13 mouse cellular contexts compared by ENCODE assay signal in genomic region chr7:45437046-45437445, GRCm38 (mm10). TPM values are rescaled to one million over a fixed set of nuclear protein-coding genes. Genes with fewer than 3 reads are reported as not detected.
DNase-seq lines count a peak whose midpoint lies in the region; ATAC-seq and TF ChIP-seq lines count a peak whose summit lies in the region.
"Had no signal": no experiment of that assay in that cellular context is flagged by ENCODE, and none has a peak within 500 bp of the region (broad histone marks: within the 10 kb centered on the region; RNA-seq: fewer than 3 reads in every experiment).

No protein-coding gene starts in this region.

- H3K27me3 ChIP-seq in hindbrain, embryonic 14.5 days (ENCODE audit: control insufficient read depth, insufficient read depth, low read length) = no peaks in the 10 kb centered on the region
- no peaks in the 10 kb centered on the region for H3K27me3 ChIP-seq in hindbrain, embryonic 11.5 days (ENCODE audit: control insufficient read depth, insufficient read depth, low read length)
- no peaks in the 10 kb centered on the region for H3K27me3 ChIP-seq in neural tube, embryonic 12.5 days (replicated peaks)
- no peaks in the 10 kb centered on the region for H3K27me3 ChIP-seq in neural tube, embryonic 15.5 days (replicated peaks)
- no peaks in the 10 kb centered on the region for H3K27me3 ChIP-seq in thymus, adult 2 months (ENCODE audit: control insufficient read depth, insufficient read depth, low read length)

- no peak overlapping the region for H3K4me3 ChIP-seq in hindbrain, embryonic 14.5 days (replicated peaks; ENCODE audit: low read length)
- H3K4me3 ChIP-seq in hindbrain, embryonic 11.5 days (ENCODE audit: low read depth, low read length) = no peak overlapping the region
- H3K4me3 ChIP-seq in neural tube, embryonic 12.5 days = no peak overlapping the region
- no peak overlapping the region for H3K4me3 ChIP-seq in neural tube, embryonic 15.5 days (replicated peaks)
- no peak overlapping the region for H3K4me3 ChIP-seq in thymus, adult 2 months (ENCODE audit: control insufficient read depth, insufficient read depth, low read length)
- H3K4me3 ChIP-seq: heart, adult 2 months had no signal

- no peaks in the 10 kb centered on the region for H3K9me3 ChIP-seq in hindbrain, embryonic 14.5 days (ENCODE audit: control insufficient read depth, low read length)
- H3K9me3 ChIP-seq in hindbrain, embryonic 11.5 days (ENCODE audit: control insufficient read depth, low read length) = no peaks in the 10 kb centered on the region
- no peaks in the 10 kb centered on the region for H3K9me3 ChIP-seq in neural tube, embryonic 12.5 days
- H3K9me3 ChIP-seq in neural tube, embryonic 15.5 days (replicated peaks) = no peaks in the 10 kb centered on the region

- peaks cover 33% of the 10 kb centered on the region for H3K4me1 ChIP-seq in hindbrain, embryonic 14.5 days (replicated peaks; ENCODE audit: control insufficient read depth, insufficient read depth, low read length)
- H3K4me1 ChIP-seq in hindbrain, embryonic 11.5 days (replicated peaks; ENCODE audit: control insufficient read depth, insufficient read depth, low read length) = peaks cover 15% of the 10 kb centered on the region
- peaks cover 43% of the 10 kb centered on the region for H3K4me1 ChIP-seq in neural tube, embryonic 12.5 days
- peaks cover 44% of the 10 kb centered on the region for H3K4me1 ChIP-seq in neural tube, embryonic 15.5 days
- peaks cover 22% of the 10 kb centered on the region for H3K4me1 ChIP-seq in thymus, adult 2 months (replicated peaks; ENCODE audit: control insufficient read depth, insufficient read depth, low read length)

- H3K9ac ChIP-seq in hindbrain, embryonic 14.5 days = no peak overlapping the region
- H3K9ac ChIP-seq in hindbrain, embryonic 11.5 days (ENCODE audit: low read depth, low read length) = no peak overlapping the region
- H3K9ac ChIP-seq in neural tube, embryonic 12.5 days = no peak overlapping the region
- no peak overlapping the region for H3K9ac ChIP-seq in neural tube, embryonic 15.5 days (replicated peaks)

- no peak for TF ChIP-seq CTCF in thymus, adult 2 months (IDR thresholded peaks at IDR 0.05; ENCODE audit: borderline replicate concordance, control insufficient read depth, extremely low read depth, insufficient read depth, low read length, poor library complexity)

- H3K4me2 ChIP-seq in hindbrain, embryonic 14.5 days (replicated peaks) = 0 out of 2 replicates have a peak overlapping the region, but pooled peaks have one; percentile 10
- no peak overlapping the region for H3K4me2 ChIP-seq in hindbrain, embryonic 11.5 days (replicated peaks; ENCODE audit: low read depth, low read length)
- peak overlapping the region; percentile 14; the same call in 1 of the 2 replicates for H3K4me2 ChIP-seq in neural tube, embryonic 12.5 days (replicated peaks)
- no peak overlapping the region for H3K4me2 ChIP-seq in neural tube, embryonic 15.5 days

- H3K27ac ChIP-seq in hindbrain, embryonic 14.5 days = no peak overlapping the region
- H3K27ac ChIP-seq in hindbrain, embryonic 11.5 days (ENCODE audit: low read depth, low read length) = no peak overlapping the region
- no peak overlapping the region for H3K27ac ChIP-seq in neural tube, embryonic 12.5 days
- no peak overlapping the region for H3K27ac ChIP-seq in neural tube, embryonic 15.5 days (replicated peaks)
- no peak overlapping the region for H3K27ac ChIP-seq in thymus, adult 2 months (ENCODE audit: control insufficient read depth, insufficient read depth, low read length)
- H3K27ac ChIP-seq: heart, adult 2 months had no signal

- no peak for TF ChIP-seq POLR2A in thymus, adult 2 months (IDR thresholded peaks at IDR 0.05; ENCODE audit: control insufficient read depth, extremely low read depth, insufficient read depth, low read length, poor library complexity)

- DNase-seq in cerebellum, adult 9-11 months = peak; percentile 43
- no peak for DNase-seq in cerebellum, adult 11-12 months
- DNase-seq in hindbrain, embryonic 14.5 days (ENCODE audit: low spot score) = no peak
- no peak for DNase-seq in hindbrain, embryonic 11.5 days (ENCODE audit: low spot score)
- no peak for DNase-seq in thymus, adult 2 months
- no peak for DNase-seq in thymus, adult 18-20 months
- DNase-seq: adrenal gland, postnatal 36 days; cerebellum, postnatal 10 days; heart, adult 2 months had no signal

- 38% methylated on average over 6 of the region's 6 CpGs for WGBS in hindbrain, embryonic 14.5 days
- WGBS in hindbrain, embryonic 11.5 days = 24% methylated on average over 6 of the region's 6 CpGs
- 22% methylated on average over 6 of the region's 6 CpGs for WGBS in neural tube, embryonic 12.5 days
- WGBS in neural tube, embryonic 15.5 days = 39% methylated on average over 6 of the region's 6 CpGs
- WGBS in thymus, adult 2 months = 91% methylated on average over 6 of the region's 6 CpGs

- peaks cover 22% of the 10 kb centered on the region for H3K36me3 ChIP-seq in hindbrain, embryonic 14.5 days (replicated peaks; ENCODE audit: control insufficient read depth, insufficient read depth)
- peaks cover under 1% of the 10 kb centered on the region; the same call in 1 of the 2 replicates for H3K36me3 ChIP-seq in hindbrain, embryonic 11.5 days (ENCODE audit: control insufficient read depth, insufficient read depth, low read length)
- H3K36me3 ChIP-seq in neural tube, embryonic 12.5 days = peaks cover 25% of the 10 kb centered on the region
- H3K36me3 ChIP-seq in neural tube, embryonic 15.5 days = 0 out of 2 replicates have a peak, but pooled peaks cover 8% of the 10 kb centered on the region
- no peaks in the 10 kb centered on the region for H3K36me3 ChIP-seq in thymus, adult 2 months (ENCODE audit: control insufficient read depth, insufficient read depth, low read length)

- no peak for ATAC-seq in hindbrain, embryonic 14.5 days (ENCODE audit: low FRiP score)
- no peak for ATAC-seq in hindbrain, embryonic 11.5 days (ENCODE audit: low FRiP score)
- ATAC-seq in neural tube, embryonic 12.5 days (ENCODE audit: low FRiP score, low read depth) = no peak
- ATAC-seq in neural tube, embryonic 15.5 days (ENCODE audit: low FRiP score) = no peak

RNA-seq across cellular contexts. Expression of gene Ruvbl2, which starts 0.8 kb away (rescaled TPM):
- 83.9 and 93.5 TPM in 2 replicates for polyA plus RNA-seq in hindbrain, embryonic 14.5 days (2014; fragmentation: Nextera tagmentation; extraction: Ambion mirVana)
- polyA plus RNA-seq in hindbrain, embryonic 11.5 days (2014; fragmentation: Nextera tagmentation; extraction: Ambion mirVana) = 168 and 178 TPM in 2 replicates
- polyA plus RNA-seq in neural tube, embryonic 12.5 days (2016; fragmentation: Nextera tagmentation; extraction: Ambion mirVana) = 126 and 127 TPM in 2 replicates
- polyA plus RNA-seq in neural tube, embryonic 15.5 days (2015; fragmentation: Nextera tagmentation; extraction: Ambion mirVana) = 92.7 and 114 TPM in 2 replicates
- 122 and 124 TPM in 2 replicates for polyA plus RNA-seq in thymus, adult 2 months (2012; rRNA removed)

RNA-seq across cellular contexts. Expression of gene Gys1, which starts 2.4 kb away (rescaled TPM):
- 17.8 and 21.6 TPM in 2 replicates for polyA plus RNA-seq in hindbrain, embryonic 14.5 days (2014; fragmentation: Nextera tagmentation; extraction: Ambion mirVana)
- polyA plus RNA-seq in hindbrain, embryonic 11.5 days (2014; fragmentation: Nextera tagmentation; extraction: Ambion mirVana) = 29.2 and 30.6 TPM in 2 replicates
- polyA plus RNA-seq in neural tube, embryonic 12.5 days (2016; fragmentation: Nextera tagmentation; extraction: Ambion mirVana) = 31.8 and 32.7 TPM in 2 replicates
- 21.7 and 24.0 TPM in 2 replicates for polyA plus RNA-seq in neural tube, embryonic 15.5 days (2015; fragmentation: Nextera tagmentation; extraction: Ambion mirVana)
- 35.2 and 35.5 TPM in 2 replicates for polyA plus RNA-seq in thymus, adult 2 months (2012; rRNA removed)

RNA-seq across cellular contexts. Expression of gene Lhb, which starts 16.4 kb away (rescaled TPM):
- polyA plus RNA-seq in hindbrain, embryonic 14.5 days (2014; fragmentation: Nextera tagmentation; extraction: Ambion mirVana) = 1.2 and 2.0 TPM in 2 replicates
- polyA plus RNA-seq in hindbrain, embryonic 11.5 days (2014; fragmentation: Nextera tagmentation; extraction: Ambion mirVana) = 0.47 TPM in 1 of 2 replicates, not detected in the other
- polyA plus RNA-seq in neural tube, embryonic 12.5 days (2016; fragmentation: Nextera tagmentation; extraction: Ambion mirVana) = not detected in 2 replicates
- 0.24 TPM in 1 of 2 replicates, not detected in the other for polyA plus RNA-seq in neural tube, embryonic 15.5 days (2015; fragmentation: Nextera tagmentation; extraction: Ambion mirVana)
- 0.80 and 0.96 TPM in 2 replicates for polyA plus RNA-seq in thymus, adult 2 months (2012; rRNA removed)
- polyA plus RNA-seq: large intestine, adult 2 months; spleen, adult 2 months had no signal

RNA-seq across cellular contexts. Expression of gene Ftl1, which starts 22.6 kb away (rescaled TPM):
- 4,936 and 5,483 TPM in 2 replicates for polyA plus RNA-seq in hindbrain, embryonic 14.5 days (2014; fragmentation: Nextera tagmentation; extraction: Ambion mirVana)
- 5,748 and 5,943 TPM in 2 replicates for polyA plus RNA-seq in hindbrain, embryonic 11.5 days (2014; fragmentation: Nextera tagmentation; extraction: Ambion mirVana)
- polyA plus RNA-seq in neural tube, embryonic 12.5 days (2016; fragmentation: Nextera tagmentation; extraction: Ambion mirVana) = 5,746 and 6,117 TPM in 2 replicates
- 4,883 and 5,335 TPM in 2 replicates for polyA plus RNA-seq in neural tube, embryonic 15.5 days (2015; fragmentation: Nextera tagmentation; extraction: Ambion mirVana)
- polyA plus RNA-seq in thymus, adult 2 months (2012; rRNA removed) = 2,491 and 2,656 TPM in 2 replicates

RNA-seq across cellular contexts. Expression of gene Ntf5, which starts 23.6 kb away (rescaled TPM):
- polyA plus RNA-seq in hindbrain, embryonic 14.5 days (2014; fragmentation: Nextera tagmentation; extraction: Ambion mirVana) = 0.13 TPM in 1 of 2 replicates, not detected in the other
- polyA plus RNA-seq in hindbrain, embryonic 11.5 days (2014; fragmentation: Nextera tagmentation; extraction: Ambion mirVana) = 0.99 and 1.2 TPM in 2 replicates
- 0.57 and 0.65 TPM in 2 replicates for polyA plus RNA-seq in neural tube, embryonic 12.5 days (2016; fragmentation: Nextera tagmentation; extraction: Ambion mirVana)
- polyA plus RNA-seq in neural tube, embryonic 15.5 days (2015; fragmentation: Nextera tagmentation; extraction: Ambion mirVana) = 0.91 TPM in 1 of 2 replicates, not detected in the other
- polyA plus RNA-seq in thymus, adult 2 months (2012; rRNA removed) = 2.1 and 3.0 TPM in 2 replicates

Comparison
In these comparisons a context has a peak if more than half of its experiments do, and no peak if none do; other contexts are left out.
1. H3K4me2 ChIP-seq: peak in hindbrain, embryonic 14.5 days (single experiment) and neural tube, embryonic 12.5 days (single experiment); none in hindbrain, embryonic 11.5 days (single experiment) and neural tube, embryonic 15.5 days (single experiment).